Mouse (Mus musculus): ENCODE results near the gene Cenpt.

Cenpt gene

GRCm38 (mm10) chr8:105805964-105806363 lies 47.1 kb downstream of the Cenpt start:
- DNase-seq (ENCODE audit: low spot score in 2 of 2), result no peak

DNA sequence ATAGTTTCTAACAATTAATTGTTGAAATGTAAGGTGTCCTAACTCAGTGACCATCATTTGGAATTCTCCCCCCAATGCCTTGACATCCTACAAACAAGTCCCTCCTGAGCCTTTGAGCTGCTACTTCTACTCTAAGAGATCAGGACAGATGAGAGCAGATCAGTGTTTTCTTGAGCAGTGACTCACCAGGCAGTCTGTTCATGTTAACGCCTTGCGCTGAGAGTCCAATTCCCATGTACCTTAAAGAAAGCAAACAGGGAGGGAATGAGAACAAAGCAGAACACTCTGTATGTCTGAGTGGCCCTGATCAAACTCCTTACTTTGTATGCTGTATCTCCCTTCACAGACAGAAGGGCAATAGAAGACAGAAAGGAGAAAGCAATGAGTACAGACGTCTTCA lies 47.7 kb downstream of the Cenpt start:
- no peak for DNase-seq (ENCODE audit: low spot score in 2 of 2)

DNA sequence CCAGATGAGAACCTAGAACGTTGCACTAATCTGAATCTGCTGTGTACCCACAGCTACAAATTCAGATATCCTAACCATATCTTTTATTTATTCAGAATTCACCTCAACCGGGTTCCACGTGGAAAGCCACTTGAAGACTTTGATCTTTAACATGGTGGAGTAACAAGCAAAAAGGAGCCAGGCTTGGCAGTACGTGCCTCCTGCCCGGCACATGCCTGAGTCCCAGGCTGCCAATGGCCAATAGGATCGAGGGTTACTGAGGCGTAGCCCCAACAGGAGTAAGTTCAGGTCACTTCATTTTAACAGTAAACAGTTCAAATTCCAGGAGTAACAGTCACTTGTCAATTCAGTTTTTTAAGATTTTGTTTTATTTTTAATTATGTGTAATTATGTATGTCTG lies 48.3 kb downstream of the Cenpt start:
- DNase-seq (ENCODE audit: low spot score in 2 of 2), result no peak

- no peak for DNase-seq (ENCODE audit: low spot score in 2 of 2)
Measured at GRCm38 (mm10) chr8:105801153-105801904, 51.7 kb downstream of the Cenpt start.

DNA sequence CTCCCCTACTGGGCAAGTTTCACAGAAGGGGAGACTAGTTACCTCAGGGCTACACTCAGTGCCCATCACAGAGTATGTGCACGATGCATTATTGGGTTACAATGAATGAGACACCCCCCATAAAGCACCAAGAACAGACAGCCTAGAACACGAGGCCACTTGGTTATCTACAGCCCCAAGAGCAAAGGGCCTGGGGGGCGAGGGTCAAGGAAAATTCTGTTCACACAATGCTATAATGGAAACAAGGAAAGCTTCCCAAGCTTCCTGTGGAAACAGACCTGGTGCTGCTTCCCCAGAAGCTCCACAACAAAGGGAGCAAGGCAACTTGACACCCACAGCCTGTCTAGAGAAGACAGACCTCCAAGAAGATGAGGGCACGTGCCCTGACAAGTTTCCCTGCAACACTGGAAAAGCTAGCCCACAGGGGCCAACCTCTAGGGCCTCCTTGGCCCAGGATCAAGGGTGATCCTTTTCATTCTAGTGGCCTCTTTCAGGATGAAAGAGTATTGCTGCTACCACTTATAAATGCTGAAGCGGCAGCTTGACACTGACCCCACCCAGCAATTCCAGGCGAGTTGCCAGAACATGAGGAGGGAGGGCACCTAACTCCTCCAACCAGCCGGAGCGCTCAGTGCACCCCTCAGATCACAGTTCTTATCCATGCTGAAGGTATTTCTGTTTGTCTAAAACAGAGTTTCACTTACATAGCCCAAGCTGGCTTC lies 53.8 kb downstream of the Cenpt start:
- DNase-seq (ENCODE audit: low spot score in 2 of 2), result no peak

- DNase-seq (ENCODE audit: low spot score in 2 of 2), result no peak
Measured at GRCm38 (mm10) chr8:105798408-105798807, 54.7 kb downstream of the Cenpt start.

DNA sequence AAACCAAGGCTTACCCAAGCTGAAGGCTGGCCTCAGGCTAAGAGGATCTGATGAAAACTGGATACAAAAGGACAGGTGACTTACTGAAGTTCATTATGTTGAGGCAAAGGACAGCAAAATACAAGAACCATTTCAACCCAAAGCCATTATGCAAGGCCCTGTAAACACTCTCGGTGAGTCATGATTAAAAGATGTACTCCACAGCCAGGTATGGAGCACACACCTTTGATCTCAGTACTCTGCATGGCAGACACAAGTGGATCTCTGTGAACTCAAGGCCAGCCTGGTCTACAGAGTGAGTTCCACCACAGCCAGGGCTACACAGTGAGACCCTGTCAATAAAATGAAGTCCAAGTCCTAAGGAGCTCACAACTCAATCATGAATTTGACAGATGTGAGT lies 57.3 kb downstream of the Cenpt start:
- no peak for DNase-seq (ENCODE audit: low spot score in 2 of 2)
